Mouse (Mus musculus) CH12.LX (cell line): ENCODE results near the gene Trabd2b. TPM values are rescaled to one million over a fixed set of nuclear protein-coding genes. Genes with fewer than 3 reads are reported as not detected.

ENCODE experiments used
- DNase-seq: peaks from one replicate; pipeline ENCODE4 v3.0.0-alpha.2; 2013; ENCODE audit errors: extremely low read depth
- H3K27ac ChIP-seq: 2 replicates; pipeline ENCODE4 v1.5.1; 2012; ENCODE audit warnings: low read depth, mild to moderate bottlenecking, control low read depth, moderate library complexity; ENCODE audit not compliant: insufficient read depth
- H3K27me3 ChIP-seq: replicated peaks from 2 replicates; pipeline ENCODE3; 2012; ENCODE audit warnings: inconsistent platforms
- H3K36me3 ChIP-seq, 2 experiments: replicated peaks in 1 of 2; 2 replicates each; pipeline versions ENCODE3 to v1.6.1; 2012; ENCODE audit warnings: inconsistent platforms in 1 of 2, low read length in 1 of 2, mild to moderate bottlenecking in 1 of 2, mixed read lengths in 1 of 2, moderate library complexity in 1 of 2; ENCODE audit not compliant: control insufficient read depth in 1 of 2, insufficient read depth in 1 of 2
- H3K4me1 ChIP-seq, 2 experiments: 2 replicates each; pipeline ENCODE4 v1.6.1; 2012; ENCODE audit warnings: inconsistent platforms in 1 of 2, moderate library complexity in 1 of 2; ENCODE audit not compliant: insufficient read depth in 2 of 2, control insufficient read depth in 1 of 2
- H3K4me2 ChIP-seq: 2 replicates; pipeline ENCODE4 v1.6.1; 2012; ENCODE audit warnings: low read depth, mild to moderate bottlenecking, control low read depth; ENCODE audit not compliant: poor library complexity, insufficient read depth, severe bottlenecking
- H3K4me3 ChIP-seq, 3 experiments: fragments of 150-350 bp in 1 of 3; sonication (generic) in 1 of 3; replicated peaks in 1 of 3; 2 replicates each; pipeline versions ENCODE3 to v1.5.1; 2011 to 2012; ENCODE audit warnings: low read depth in 2 of 3, low read length in 2 of 3, mild to moderate bottlenecking in 2 of 3, moderate library complexity in 2 of 3, control low read depth in 1 of 3, improper control_type of control experiment in 1 of 3, inconsistent platforms in 1 of 3, mixed read lengths in 1 of 3; ENCODE audit not compliant: poor library complexity in 1 of 3
- H3K79me2 ChIP-seq: replicated peaks from 2 replicates; pipeline ENCODE4 v1.6.1; 2012; ENCODE audit warnings: mild to moderate bottlenecking, moderate library complexity; ENCODE audit not compliant: control insufficient read depth, poor library complexity, insufficient read depth, severe bottlenecking; ENCODE audit errors: extremely low read depth
- H3K9ac ChIP-seq: 2 replicates; pipeline ENCODE4 v1.6.1; 2012; ENCODE audit warnings: low read depth, mild to moderate bottlenecking, control low read depth, moderate library complexity; ENCODE audit not compliant: insufficient read depth
- H3K9me3 ChIP-seq: replicated peaks from 2 replicates; pipeline ENCODE3; 2012; ENCODE audit warnings: low read length, inconsistent platforms, mixed read lengths
- BHLHE40 ChIP-seq: IDR thresholded peaks from 2 replicates; pipeline ENCODE4 v1.6.1; 2011; ENCODE audit warnings: mild to moderate bottlenecking, low read depth, low read length, improper control_type of control experiment
- CHD1 ChIP-seq: IDR thresholded peaks from 2 replicates; pipeline ENCODE4 v1.6.1; 2012; ENCODE audit warnings: low read depth, low read length, improper control_type of control experiment, inconsistent platforms
- E2F4 ChIP-seq: IDR thresholded peaks from 2 replicates; pipeline ENCODE4 v1.6.1; 2011; ENCODE audit warnings: low read depth, low read length, improper control_type of control experiment; ENCODE audit not compliant: insufficient replicate concordance
- ELF1 ChIP-seq: IDR thresholded peaks from 2 replicates; pipeline ENCODE4 v1.6.1; 2014; ENCODE audit warnings: low read depth, mild to moderate bottlenecking, inconsistent platforms, low read length, improper control_type of control experiment
- ETS1 ChIP-seq: conservative IDR thresholded peaks from 2 replicates; pipeline ENCODE4 v1.6.1; 2012; ENCODE audit warnings: low read depth, mild to moderate bottlenecking, inconsistent platforms, low read length, improper control_type of control experiment, moderate library complexity
- HCFC1 ChIP-seq: IDR thresholded peaks from 2 replicates; pipeline ENCODE4 v1.6.1; 2012; ENCODE audit warnings: low read depth, mild to moderate bottlenecking, inconsistent platforms, low read length, improper control_type of control experiment
- IRF4 ChIP-seq: IDR thresholded peaks from 2 replicates; pipeline ENCODE4 v1.6.1; 2014; ENCODE audit warnings: low read depth, mild to moderate bottlenecking, inconsistent platforms, low read length, improper control_type of control experiment
- JUN ChIP-seq: IDR thresholded peaks from 2 replicates; pipeline ENCODE4 v1.6.1; 2011; ENCODE audit warnings: low read depth, mild to moderate bottlenecking, low read length, improper control_type of control experiment, moderate library complexity; ENCODE audit not compliant: insufficient read depth
- MAFK ChIP-seq: IDR thresholded peaks from 2 replicates; pipeline ENCODE4 v1.6.1; 2011; ENCODE audit warnings: low read length, improper control_type of control experiment; ENCODE audit not compliant: insufficient replicate concordance
- MEF2A ChIP-seq: IDR thresholded peaks from 2 replicates; pipeline ENCODE4 v1.6.1; 2014; ENCODE audit warnings: low read depth, mild to moderate bottlenecking, inconsistent platforms, low read length, improper control_type of control experiment, borderline replicate concordance
- MYC ChIP-seq: IDR thresholded peaks from 2 replicates; pipeline ENCODE4 v1.6.1; 2011; ENCODE audit warnings: low read depth, mild to moderate bottlenecking, improper control_type of control experiment, low read length
- PAX5 ChIP-seq: IDR thresholded peaks from 2 replicates; pipeline ENCODE4 v1.6.1; 2012; ENCODE audit warnings: low read length, inconsistent platforms, mixed read lengths
- POLR2AphosphoS2 ChIP-seq: IDR thresholded peaks from 2 replicates; pipeline ENCODE4 v1.6.1; 2011; ENCODE audit warnings: low read depth, low read length, improper control_type of control experiment
- RAD21 ChIP-seq: IDR thresholded peaks from 2 replicates; pipeline ENCODE4 v1.6.1; 2011; ENCODE audit warnings: low read depth, mild to moderate bottlenecking, low read length, improper control_type of control experiment, moderate library complexity
- SIN3A ChIP-seq: IDR thresholded peaks from 2 replicates; pipeline ENCODE4 v1.6.1; 2012; ENCODE audit warnings: low read length, improper control_type of control experiment, inconsistent platforms
- SMC3 ChIP-seq: IDR thresholded peaks from 2 replicates; pipeline ENCODE4 v1.6.1; 2011; ENCODE audit warnings: low read depth, low read length, improper control_type of control experiment
- TBP ChIP-seq: conservative IDR thresholded peaks from 2 replicates; pipeline ENCODE4 v1.6.1; 2011; ENCODE audit warnings: low read depth, low read length, improper control_type of control experiment
- TCF12 ChIP-seq: IDR thresholded peaks from 2 replicates; pipeline ENCODE4 v1.6.1; 2014; ENCODE audit warnings: low read depth, mild to moderate bottlenecking, inconsistent platforms, low read length, improper control_type of control experiment
- ZC3H11A ChIP-seq: IDR thresholded peaks from 2 replicates; pipeline ENCODE4 v1.6.1; 2012; ENCODE audit warnings: low read depth, mild to moderate bottlenecking, inconsistent platforms, low read length, improper control_type of control experiment
- ZKSCAN1 ChIP-seq: IDR thresholded peaks from 2 replicates; pipeline ENCODE4 v1.6.1; 2012; ENCODE audit warnings: low read depth, inconsistent platforms, low read length, improper control_type of control experiment, borderline replicate concordance
- dilution Hi-C: fragments of 300-500 bp; cut with MboI; formaldehyde crosslinking; loops from 2 replicates; pipeline ENCODE4 v1.14.3; 2020; ENCODE audit warnings: low sequenced_read_pairs; ENCODE audit not compliant: extremely low pct_unique_long_range_greater_than_20kb, extremely low pct_ligation_motif_present
- in situ Hi-C: fragments of 300-500 bp; cut with MboI; formaldehyde crosslinking; loops from 3 replicates; pipeline ENCODE4 v1.14.3; 2019; ENCODE audit warnings: low sequenced_read_pairs, low pct_ligation_motif_present, low pct_unique_long_range_greater_than_20kb, mixed read lengths
- polyA plus RNA-seq: library from polyadenylated mRNA; unstranded; fragments of >175 nt; gene quantifications from 2 replicates; pipeline ENCODE4 v1.2.1, GENCODE M21; 2012; ENCODE audit warnings: low read depth; ENCODE audit not compliant: insufficient read length
- total RNA-seq, 2 experiments: library from RNA; depleted of rRNA; stranded (reverse); fragments of 300-350 nt in 1 of 2; fragments of >200 nt in 1 of 2; gene quantifications; 2 replicates each; pipeline ENCODE4 v1.2.3; 2012 to 2014

Gene Trabd2b
- total and polyA plus RNA-seq, 3 experiments, result not detected

- no peaks in the 10 kb centered on the region for H3K9me3 ChIP-seq
- no peaks in the 10 kb centered on the region for H3K79me2 ChIP-seq
- no peak overlapping the region for H3K9ac ChIP-seq
- DNase-seq, result no peak
- H3K4me2 ChIP-seq, result no peak overlapping the region
- H3K27ac ChIP-seq, result no peak overlapping the region
- dilution Hi-C loops (no loop called here), in situ Hi-C loops (no loop called here)
- H3K36me3 ChIP-seq, result no peaks in the 10 kb centered on the region
- H3K27me3 ChIP-seq, result peaks cover 88% of the 10 kb centered on the region
- H3K4me3 ChIP-seq, result no peak overlapping the region
- no peaks in the 10 kb centered on the region for H3K4me1 ChIP-seq
- no peak for TF ChIP-seq MEF2A
- no peak for TF ChIP-seq POLR2AphosphoS2
- no peak for TF ChIP-seq MYC
- no peak for TF ChIP-seq ZC3H11A
- no peak for TF ChIP-seq HCFC1
- TF ChIP-seq PAX5, result no peak
- TF ChIP-seq, all 38 proteins: peak for 0
These were observed 216.4 kb downstream of the Trabd2b start for GRCm38 (mm10) chr4:114622929-114623328.

GRCm38 (mm10) chr4:114624114-114624910 is 217.8 kb downstream of the Trabd2b start:
- no peaks in the 10 kb centered on the region for H3K36me3 ChIP-seq
- H3K4me2 ChIP-seq, result no peak overlapping the region
- H3K27ac ChIP-seq, result no peak overlapping the region
- H3K4me3 ChIP-seq, result no peak overlapping the region
- in situ Hi-C loops (no loop called here), dilution Hi-C loops (no loop called here)
- no peaks in the 10 kb centered on the region for H3K79me2 ChIP-seq
- no peak for DNase-seq
- no peak overlapping the region for H3K9ac ChIP-seq
- H3K27me3 ChIP-seq, result peaks cover 82% of the 10 kb centered on the region
- H3K4me1 ChIP-seq, result no peaks in the 10 kb centered on the region
- TF ChIP-seq TCF12, result no peak
- TF ChIP-seq E2F4, result no peak
- TF ChIP-seq MYC, result no peak
- TF ChIP-seq SMC3, result no peak
- no peak for TF ChIP-seq MEF2A
- no peak for TF ChIP-seq RAD21
- no peak for TF ChIP-seq JUN
- no peak for TF ChIP-seq ELF1
- TF ChIP-seq CHD1, result no peak
- TF ChIP-seq IRF4, result no peak
- TF ChIP-seq MAFK, result no peak
- no peak for TF ChIP-seq ZC3H11A
- no peak for TF ChIP-seq POLR2AphosphoS2
- no peak for TF ChIP-seq ETS1
- no peak for TF ChIP-seq ZKSCAN1
- TF ChIP-seq TBP, result no peak
- no peak for TF ChIP-seq BHLHE40
- TF ChIP-seq SIN3A, result no peak
- TF ChIP-seq, all 38 proteins: peak for 0
- H3K9me3 ChIP-seq, result no peaks in the 10 kb centered on the region
